Mouse (Mus musculus) heart, adult 2 months (tissue): ENCODE data around the gene Irf5. TPM values are rescaled to one million over a fixed set of nuclear protein-coding genes. Genes with fewer than 3 reads are reported as not detected.
A peak's percentile ranks its signal among the peaks of the same experiment; 100 is the strongest.

Experiments used
- DNase-seq, 2 experiments: peaks; one replicate each; pipeline ENCODE4 v3.0.0; 2021
- H3K27ac ChIP-seq: fragments of 200-600 bp; 2 replicates; pipeline ENCODE4 v1.8.1; 2022
- H3K27me3 ChIP-seq: fragments of 200-500 bp; 2 replicates; pipeline ENCODE4 v1.6.1; 2012; ENCODE audit warnings: mild to moderate bottlenecking, low read length, inconsistent platforms, mixed read lengths; ENCODE audit not compliant: control insufficient read depth, insufficient read depth
- H3K36me3 ChIP-seq: fragments of 200-500 bp; 2 replicates; pipeline ENCODE4 v1.6.1; 2012; ENCODE audit warnings: low read length, inconsistent platforms; ENCODE audit not compliant: control insufficient read depth, insufficient read depth
- H3K4me1 ChIP-seq: fragments of 200-500 bp; 2 replicates; pipeline ENCODE4 v1.6.1; 2011; ENCODE audit warnings: low read length; ENCODE audit not compliant: control insufficient read depth, insufficient read depth
- H3K4me3 ChIP-seq: fragments of 200-600 bp; 2 replicates; pipeline ENCODE4 v1.8.1; 2022
- H3K79me2 ChIP-seq: fragments of 200-500 bp; replicated peaks from 2 replicates; pipeline ENCODE4 v1.6.1; 2012; ENCODE audit warnings: mild to moderate bottlenecking, inconsistent platforms, low read length, moderate library complexity, mixed read lengths; ENCODE audit not compliant: control insufficient read depth, insufficient read depth
- H3K9ac ChIP-seq: fragments of 200-500 bp; 2 replicates; pipeline ENCODE4 v1.6.1; 2012; ENCODE audit warnings: low read depth, mild to moderate bottlenecking, control low read depth, inconsistent platforms, low read length, mixed read lengths
- CTCF ChIP-seq: fragments of 200-600 bp; IDR thresholded peaks from 2 replicates; pipeline ENCODE4 v1.8.1; 2022; ENCODE audit warnings: antibody characterized with exemption, mild to moderate bottlenecking, moderate library complexity
- EP300 ChIP-seq: fragments of 200-500 bp; IDR thresholded peaks from 2 replicates; pipeline ENCODE4 v1.6.1; 2011; ENCODE audit warnings: low read depth, low read length, control low read depth; ENCODE audit not compliant: insufficient read depth
- POLR2A ChIP-seq: fragments of 200-500 bp; IDR thresholded peaks from 2 replicates; pipeline ENCODE4 v1.6.1; 2011; ENCODE audit warnings: mild to moderate bottlenecking, low read depth, low read length, control low read depth; ENCODE audit not compliant: insufficient read depth
- WGBS: fragments of 180-500 bp; shearing (Covaris S2); methylation state at CpG from one replicate; pipeline ENCODE4 v1.1.7; 2018; 5-methylcytosine and 5-hydroxymethylcytosine counted together
- intact Hi-C: fragments of 180-260 bp; cut with DNase I; formaldehyde crosslinking; loops from one replicate; pipeline ENCODE4 v1.15.1; 2025
- long read RNA-seq: library from polyadenylated mRNA; stranded (forward); transcript quantifications from one replicate; pipeline ENCODE4 v2.0.0, GENCODE M21; 2021
- polyA plus RNA-seq: library from polyadenylated mRNA; depleted of rRNA; stranded (reverse); fragments of >200 nt; gene quantifications from 2 replicates; pipeline ENCODE4 v1.2.3, GENCODE M21; 2012; rRNA removed
- total RNA-seq, 2 experiments: library from RNA; stranded (reverse); gene quantifications; 2 replicates each; pipeline ENCODE4 v1.2.3; 2021

Gene Irf5
- total RNA-seq (1 to 10 TPM; 2.7 to 3.6 TPM), polyA plus RNA-seq (4.9 and 7.5 TPM in 2 replicates)
- long read RNA-seq, partial matches to known transcripts: 0 of 2 reads
- long read RNA-seq, other reads (novel, unspliced or antisense): 0 of 2 reads

DNA sequence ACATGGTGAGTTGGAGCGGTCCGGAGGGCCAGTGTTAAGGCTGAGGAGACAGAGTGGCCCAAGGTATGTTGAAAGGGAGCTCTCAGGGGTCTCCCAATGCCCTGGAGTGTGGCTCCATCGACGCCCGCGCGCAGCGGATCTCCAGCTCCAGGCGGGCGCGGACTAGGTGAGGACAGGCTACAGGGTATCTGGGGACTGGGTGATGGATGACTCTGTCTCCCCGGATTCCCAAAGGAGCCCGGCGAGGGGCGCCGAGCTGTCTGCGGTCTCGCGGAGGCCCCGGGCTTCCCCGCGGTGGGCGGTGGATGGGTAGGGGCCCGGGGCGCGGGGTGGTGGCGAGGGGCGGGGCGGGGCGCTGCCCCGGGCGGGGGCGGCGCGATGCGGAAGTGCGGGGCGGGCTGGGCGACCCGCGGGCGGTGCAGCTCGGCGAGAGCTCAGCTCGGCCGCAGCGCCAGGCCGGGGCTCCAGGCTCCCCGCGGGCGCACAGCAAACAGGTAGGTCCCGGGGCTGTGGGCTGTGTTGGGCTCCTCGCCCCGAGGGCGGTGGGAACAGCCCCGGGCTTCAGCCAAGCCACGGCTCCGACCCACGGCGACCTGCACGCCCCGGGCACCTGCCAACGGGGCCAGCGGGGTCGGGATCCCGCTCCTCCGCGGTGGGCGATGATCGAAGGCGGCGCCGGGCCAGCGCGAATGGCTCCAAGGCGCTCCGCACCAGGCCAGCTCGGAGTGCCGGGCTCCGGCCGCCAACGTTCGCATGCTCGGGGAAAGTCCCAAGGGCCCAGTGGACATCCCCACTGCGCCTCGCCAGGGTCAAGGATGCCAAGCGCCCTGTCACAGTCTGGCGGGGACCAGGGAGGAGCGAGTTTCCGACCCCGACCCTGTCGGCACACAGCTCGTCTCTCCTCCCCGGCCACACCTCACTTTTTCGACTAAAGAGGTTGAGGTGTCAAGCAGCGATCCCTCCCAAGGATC is at the start of gene Irf5:
Gene Irf5, plus strand, starts transcription at position 345 of the 971 bp plus-strand sequence.
- Histone ChIP-seq H3K79me2 (no peaks in the 10 kb centered on the region), H3K4me1 (peaks cover 3% of the 10 kb centered on the region; the same call in 1 of the 2 replicates), H3K27ac (peak within 1 kb of the TSS; percentile 65), H3K36me3 (no peaks in the 10 kb centered on the region), H3K27me3 (peaks cover 6% of the 10 kb centered on the region), H3K9ac (peak within 1 kb of the TSS; percentile 80), H3K4me3 (peak within 1 kb of the TSS; percentile 53)
- TF ChIP-seq CTCF (no peak), EP300 (no peak), POLR2A (no peak)
- WGBS: under 1% methylated on average over 71 of the region's 96 CpGs
- intact Hi-C loops: no loop called here
- peak; percentile 64 to 69 for DNase-seq

DNA sequence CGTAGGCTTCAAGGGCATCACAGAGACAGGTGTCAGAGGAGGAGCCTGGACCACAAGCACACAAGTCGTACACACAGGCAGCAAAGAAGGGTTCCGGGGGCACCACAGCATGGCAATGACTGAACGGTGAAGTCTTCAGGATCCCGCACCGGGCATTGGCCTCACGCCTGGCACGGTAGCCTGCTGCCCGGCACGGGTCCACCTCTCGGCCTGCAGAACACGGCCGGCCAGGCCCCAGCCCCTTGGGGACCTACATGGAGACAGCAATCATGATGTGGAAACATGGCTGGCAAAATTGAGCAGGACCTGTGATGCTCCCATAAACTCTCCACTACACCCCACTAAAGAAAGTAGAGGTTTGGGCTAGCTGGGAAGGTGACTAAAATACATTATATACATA is 43.7 kb upstream of the Irf5 start:
- H3K4me1 ChIP-seq: 0 out of 2 replicates have a peak, but pooled peaks cover 1% of the 10 kb centered on the region
- no peak for TF ChIP-seq CTCF
- TF ChIP-seq EP300: no peak
- TF ChIP-seq POLR2A: no peak
- H3K27me3 ChIP-seq: no peaks in the 10 kb centered on the region
- WGBS: 94% methylated on average over 13 of the region's 13 CpGs
- H3K36me3 ChIP-seq: no peaks in the 10 kb centered on the region
- H3K27ac ChIP-seq: no peak overlapping the region
- no peak overlapping the region for H3K4me3 ChIP-seq
- DNase-seq: no peak
- H3K9ac ChIP-seq: no peak overlapping the region
- intact Hi-C loops: no loop called here
- no peaks in the 10 kb centered on the region for H3K79me2 ChIP-seq

- WGBS: 16% methylated on average over 26 of the region's 26 CpGs
- H3K27ac ChIP-seq: no peak overlapping the region
- peak; percentile 33 to 77 for DNase-seq
- H3K79me2 ChIP-seq: no peaks in the 10 kb centered on the region
- H3K36me3 ChIP-seq: no peaks in the 10 kb centered on the region
- intact Hi-C loops: loop anchor here (5.0 kb wide), 1 partner anchor 93 kb away; no protein-coding TSS in a partner anchor
- TF ChIP-seq EP300: 0 out of 2 replicates have a peak, but pooled peaks have one; percentile 34
- TF ChIP-seq POLR2A: no peak
- TF ChIP-seq CTCF: peak; percentile 91
- 0 out of 2 replicates have a peak overlapping the region, but pooled peaks have one; percentile 15 for H3K9ac ChIP-seq
- peak overlapping the region; percentile 50 for H3K4me3 ChIP-seq
- no peaks in the 10 kb centered on the region for H3K27me3 ChIP-seq
- 0 out of 2 replicates have a peak, but pooled peaks cover 1% of the 10 kb centered on the region for H3K4me1 ChIP-seq
These were observed 41.5 kb upstream of the Irf5 start for GRCm38 (mm10) chr6:29484716-29485559.

DNA sequence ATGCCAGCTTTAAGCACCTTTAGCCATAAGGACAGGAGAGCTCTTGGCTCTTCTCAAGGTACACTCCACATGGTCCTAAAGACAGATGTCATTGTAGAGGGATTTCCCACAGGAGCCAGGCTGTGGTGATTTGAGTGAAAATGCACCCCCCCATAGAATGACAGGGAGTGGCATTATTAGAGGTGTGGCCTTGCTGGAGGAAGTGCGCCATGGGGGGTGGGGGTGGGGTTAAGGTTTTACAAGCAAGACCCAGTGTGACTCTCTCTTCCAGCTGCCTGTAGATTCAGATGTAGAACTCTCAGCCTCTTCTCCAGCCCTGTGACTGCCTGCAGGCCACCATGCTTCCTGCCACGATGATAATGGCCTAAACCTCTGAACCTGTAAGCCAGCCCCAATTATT is 40.5 kb upstream of the Irf5 start:
- Histone ChIP-seq H3K36me3 (no peaks in the 10 kb centered on the region), H3K27ac (no peak overlapping the region), H3K27me3 (no peaks in the 10 kb centered on the region), H3K9ac (no peak overlapping the region), H3K79me2 (no peaks in the 10 kb centered on the region), H3K4me1 (0 out of 2 replicates have a peak, but pooled peaks cover 1% of the 10 kb centered on the region), H3K4me3 (no peak overlapping the region)
- TF ChIP-seq CTCF (no peak), EP300 (no peak), POLR2A (no peak)
- no peak for DNase-seq
- 71% methylated on average over 2 of the region's 2 CpGs for WGBS
- intact Hi-C loops: loop anchor here (5.0 kb wide), 1 partner anchor 94 kb away; no protein-coding TSS in a partner anchor

DNA sequence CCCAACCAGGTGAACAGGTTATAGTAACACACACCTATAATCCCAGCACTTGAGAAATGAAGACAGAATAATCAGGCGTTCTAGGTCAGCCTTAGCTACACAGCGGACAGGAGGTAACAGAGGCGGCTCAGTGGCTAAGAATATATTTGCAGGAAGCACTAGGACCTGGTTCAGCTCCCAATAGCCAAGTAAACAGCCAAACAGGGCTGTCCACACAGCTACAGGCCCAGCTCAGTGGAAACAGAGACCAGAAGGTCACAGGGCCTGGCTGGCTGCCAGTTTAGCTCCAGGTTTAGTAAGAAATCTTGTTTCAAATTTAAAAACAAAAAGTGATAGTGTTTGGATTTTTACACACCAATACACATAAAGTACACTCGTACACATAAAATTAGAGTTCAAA is 32.3 kb upstream of the Irf5 start:
- 61% methylated on average over 4 of the region's 4 CpGs for WGBS
- no peak for TF ChIP-seq EP300
- no peak for TF ChIP-seq POLR2A
- Histone ChIP-seq H3K27me3 (peaks cover 1% of the 10 kb centered on the region; the same call in 1 of the 2 replicates), H3K79me2 (no peaks in the 10 kb centered on the region), H3K4me3 (no peak overlapping the region), H3K9ac (no peak overlapping the region), H3K36me3 (no peaks in the 10 kb centered on the region), H3K4me1 (no peaks in the 10 kb centered on the region), H3K27ac (no peak overlapping the region)
- DNase-seq: no peak
- intact Hi-C loops: no loop called here
